In the genomic region with DNA sequence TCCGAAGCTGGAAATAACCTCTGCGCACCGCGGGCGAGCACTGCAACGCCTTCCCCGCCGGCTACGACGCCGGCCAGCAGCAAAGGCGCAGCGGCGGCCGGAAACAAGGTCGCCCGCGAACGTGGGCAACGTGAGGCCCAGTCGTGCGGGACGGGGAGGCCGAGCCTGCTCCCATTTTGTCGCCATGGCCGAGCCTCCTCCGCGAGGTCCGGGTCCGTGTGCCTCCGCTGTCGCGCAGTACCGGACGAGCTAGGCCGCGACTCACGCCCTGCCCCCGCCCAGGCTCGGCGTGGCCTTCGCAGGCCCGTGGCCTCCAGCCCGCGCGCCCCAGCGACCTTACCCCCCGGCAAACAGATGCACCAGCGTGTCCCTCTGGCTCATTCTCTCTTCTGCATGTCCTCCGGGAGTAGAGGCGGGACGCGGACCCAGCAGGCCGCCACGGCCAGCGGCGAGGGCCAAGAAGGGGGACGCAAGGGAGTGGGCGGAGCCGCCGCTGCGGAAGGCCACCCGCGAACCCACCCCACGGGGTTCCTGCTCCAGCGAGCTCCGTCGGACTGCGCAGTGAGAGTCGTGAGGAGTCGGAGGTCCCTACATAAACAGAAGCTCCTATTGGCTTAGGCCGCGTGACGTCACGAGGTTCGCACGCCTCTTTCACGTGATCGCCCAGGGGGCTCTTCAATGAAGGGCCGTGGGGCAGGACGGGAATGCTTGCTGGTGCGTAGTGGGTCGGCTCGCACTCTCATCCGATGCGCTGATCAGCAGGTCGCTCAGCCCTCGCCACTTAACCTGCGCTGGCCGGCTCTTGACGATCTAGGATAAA, we compare ENCODE assay signal across 8 mouse cellular contexts. TPM values are rescaled to one million over a fixed set of nuclear protein-coding genes. Genes with fewer than 3 reads are reported as not detected.
DNase-seq lines count a peak whose midpoint lies in the region; ATAC-seq lines count a peak whose summit lies in the region.

A gene (minus strand): TSS at position 587 of the 820 bp plus-strand sequence.

- 0 out of 2 replicates have a peak, but pooled peaks cover 5% of the 10 kb centered on the region for H3K36me3 ChIP-seq in heart, embryonic 14.5 days (ENCODE audit: control insufficient read depth, insufficient read depth, low read length)
- no peaks in the 10 kb centered on the region for H3K36me3 ChIP-seq in liver, embryonic 13.5 days
- H3K36me3 ChIP-seq in stomach, embryonic 16.5 days (ENCODE audit: control insufficient read depth, insufficient read depth, low read length): no peaks in the 10 kb centered on the region

- peak; percentile 77 for DNase-seq in c-Kit-negative CD71-positive TER-119-positive erythroid progenitor cells, embryonic 14.5 days (ENCODE audit: low read depth, low spot score)
- DNase-seq in fibroblast of lung, adult 2 months (ENCODE audit: low read depth): peak; percentile 95
- peak; percentile 98 for DNase-seq in kidney, postnatal 14 days
- peak; percentile 90 for DNase-seq in liver, embryonic 13.5 days
- DNase-seq in neural tube, embryonic 10.5 days (ENCODE audit: extremely low spot score, low spot score): peak; percentile 99

- H3K9me3 ChIP-seq in heart, embryonic 14.5 days (ENCODE audit: control insufficient read depth, low read length): no peaks in the 10 kb centered on the region
- H3K9me3 ChIP-seq in liver, embryonic 13.5 days (replicated peaks): no peaks in the 10 kb centered on the region
- no peaks in the 10 kb centered on the region for H3K9me3 ChIP-seq in stomach, embryonic 16.5 days (replicated peaks; ENCODE audit: control insufficient read depth, low read length)

- H3K4me2 ChIP-seq in heart, embryonic 14.5 days (ENCODE audit: low read length): peak within 1 kb of the TSS; percentile 81
- peak within 1 kb of the TSS; percentile 81 for H3K4me2 ChIP-seq in liver, embryonic 13.5 days
- H3K4me2 ChIP-seq in stomach, embryonic 16.5 days (ENCODE audit: low read depth, low read length): peak within 1 kb of the TSS; percentile 67

- under 1% methylated on average over 71 of the region's 91 CpGs for WGBS in heart, embryonic 14.5 days
- WGBS in liver, embryonic 13.5 days (ENCODE audit: insufficient replicate concordance): under 1% methylated on average over 88 of the region's 91 CpGs
- under 1% methylated on average over 90 of the region's 91 CpGs for WGBS in stomach, embryonic 16.5 days

- peak within 1 kb of the TSS; percentile 93 to 97 for H3K27ac ChIP-seq in heart, embryonic 14.5 days (replicated peaks in 1 of 2; ENCODE audit: control insufficient read depth in 1 of 2, insufficient read depth in 1 of 2, low read depth in 2 of 2, low read length in 2 of 2)
- H3K27ac ChIP-seq in liver, embryonic 13.5 days: peak within 1 kb of the TSS; percentile 86
- H3K27ac ChIP-seq in stomach, embryonic 16.5 days (ENCODE audit: low read length): peak within 1 kb of the TSS; percentile 93

- no peaks in the 10 kb centered on the region for H3K27me3 ChIP-seq in heart, embryonic 14.5 days (ENCODE audit: control insufficient read depth, insufficient read depth, low read length)
- peaks cover 12% of the 10 kb centered on the region for H3K27me3 ChIP-seq in liver, embryonic 13.5 days
- no peaks in the 10 kb centered on the region for H3K27me3 ChIP-seq in stomach, embryonic 16.5 days (ENCODE audit: control insufficient read depth, insufficient read depth, low read length)

- peak; percentile 95 for ATAC-seq in CD4-positive, CD25-positive, alpha-beta regulatory T cell, adult 4 months
- peak; percentile 97 for ATAC-seq in heart, embryonic 14.5 days (ENCODE audit: insufficient number of reproducible peaks, insufficient read depth, low FRiP score, low read depth)
- ATAC-seq in liver, embryonic 13.5 days (ENCODE audit: low read depth): peak; percentile 95
- peak; percentile 99 for ATAC-seq in stomach, embryonic 16.5 days (ENCODE audit: insufficient read depth, low FRiP score)

- H3K4me3 ChIP-seq in heart, embryonic 14.5 days (ENCODE audit: control insufficient read depth in 1 of 2, insufficient read depth in 1 of 2, low read depth in 1 of 2, low read length in 2 of 2): peak within 1 kb of the TSS; percentile 86 to 87
- H3K4me3 ChIP-seq in liver, embryonic 13.5 days (replicated peaks): peak within 1 kb of the TSS; percentile 83
- H3K4me3 ChIP-seq in stomach, embryonic 16.5 days (replicated peaks; ENCODE audit: low read length): peak within 1 kb of the TSS; percentile 87

- H3K4me1 ChIP-seq in heart, embryonic 14.5 days (ENCODE audit: control insufficient read depth in 2 of 2, insufficient read depth in 2 of 2, low read length in 2 of 2): peaks cover 19 to 36% of the 10 kb centered on the region in 2 experiments
- H3K4me1 ChIP-seq in liver, embryonic 13.5 days (replicated peaks): peaks cover 27% of the 10 kb centered on the region
- peaks cover 11% of the 10 kb centered on the region for H3K4me1 ChIP-seq in stomach, embryonic 16.5 days (ENCODE audit: control insufficient read depth, insufficient read depth, low read length)

- peak within 1 kb of the TSS; percentile 97 for H3K9ac ChIP-seq in heart, embryonic 14.5 days (ENCODE audit: low read length)
- peak within 1 kb of the TSS; percentile 89 for H3K9ac ChIP-seq in liver, embryonic 13.5 days
- H3K9ac ChIP-seq in stomach, embryonic 16.5 days (ENCODE audit: low read length): peak within 1 kb of the TSS; percentile 95

RNA-seq across cellular contexts. Expression of the gene that starts here (rescaled TPM):
- polyA plus RNA-seq in CD4-positive, CD25-positive, alpha-beta regulatory T cell, adult 4 months (2017; shearing (Covaris generic)): 10 to 100 TPM; 67.5 to 77.7 TPM
- polyA plus RNA-seq in heart, embryonic 14.5 days (2014; fragmentation: Nextera tagmentation; extraction: Ambion mirVana): 74.8 and 78.2 TPM in 2 replicates
- 10.1 and 11.6 TPM in 2 replicates for polyA plus RNA-seq in liver, embryonic 13.5 days (2015; fragmentation: Nextera tagmentation; extraction: Ambion mirVana)
- 66.8 and 74.2 TPM in 2 replicates for polyA plus RNA-seq in stomach, embryonic 16.5 days (2015; fragmentation: Nextera tagmentation; extraction: Ambion mirVana)

Comparison
In these comparisons a context has a peak if more than half of its experiments do, and no peak if none do; other contexts are left out.
1. Peak in every context shown above with its lines: DNase-seq, ATAC-seq, H3K4me3 ChIP-seq and H3K27ac ChIP-seq.